Mouse (Mus musculus): Measurements from ENCODE around the gene Arl4d.

DNA sequence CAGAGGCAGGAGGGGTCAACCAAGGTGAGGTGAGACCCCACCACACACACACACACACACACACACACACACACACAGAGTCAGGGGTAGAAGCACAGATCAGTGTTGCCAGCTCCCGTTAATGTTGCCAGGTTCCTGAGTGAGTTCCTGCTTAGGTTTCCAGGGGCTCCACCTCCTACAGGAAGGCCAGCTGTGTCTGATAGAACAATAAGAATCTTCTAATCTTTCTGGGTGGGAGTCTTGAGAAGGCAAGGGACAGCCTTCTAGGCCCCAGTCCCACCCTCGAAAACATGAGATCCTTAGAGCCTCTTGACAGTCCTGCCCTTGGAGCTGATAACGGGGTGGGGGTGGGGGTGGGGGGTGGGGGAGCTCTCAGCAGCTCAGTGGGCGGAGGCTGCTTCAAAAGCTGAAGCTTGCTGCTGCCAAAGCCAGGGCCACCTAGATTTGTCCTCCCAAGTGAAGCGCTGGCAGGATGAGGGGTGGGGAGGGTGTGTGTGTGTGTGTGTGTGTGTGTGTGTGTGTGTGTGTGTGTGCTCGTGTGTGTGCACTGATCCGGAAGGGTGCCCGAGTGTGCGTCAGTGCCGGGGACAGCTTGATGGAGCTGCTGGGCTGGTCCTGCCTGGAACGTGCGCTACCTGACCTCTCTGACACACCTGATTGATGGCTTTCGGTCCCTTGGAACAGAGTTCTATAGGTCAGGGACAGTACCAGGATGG lies 3.4 kb downstream of the Arl4d start:
- TF ChIP-seq CTCF (IDR thresholded peaks at IDR 0.05; ENCODE audit: control insufficient read depth, insufficient read depth, insufficient replicate concordance, low read depth, low read length) (no peak), POLR2A (IDR thresholded peaks at IDR 0.05; ENCODE audit: control insufficient read depth, low read depth, low read length) (no peak)
